Mouse (Mus musculus) stomach, embryonic 14.5 days (tissue): ENCODE results near the gene Aebp1. TPM values are rescaled to one million over a fixed set of nuclear protein-coding genes. Genes with fewer than 3 reads are reported as not detected.
A peak's percentile ranks its signal among the peaks of the same experiment; 100 is the strongest.

ENCODE experiments used
- ATAC-seq: fragments of 200-750 bp; cut with Nextera tagmentation; 2 replicates; pipeline ENCODE4 v1.8.0; 2017; ENCODE audit warnings: low read depth, moderate TSS enrichment; ENCODE audit not compliant: insufficient number of reproducible peaks, insufficient read depth, low FRiP score
- H3K27ac ChIP-seq: fragments of 300-500 bp; sonication (generic); 2 replicates; pipeline ENCODE4 v1.5.1; 2014; ENCODE audit warnings: mild to moderate bottlenecking, low read length, moderate library complexity, mixed read lengths
- H3K27me3 ChIP-seq: fragments of 300-500 bp; sonication (generic); 2 replicates; pipeline ENCODE4 v1.6.1; 2014; ENCODE audit warnings: low read length, control low read depth, mixed read lengths; ENCODE audit not compliant: control insufficient read depth, insufficient read depth
- H3K36me3 ChIP-seq: fragments of 300-500 bp; sonication (generic); 2 replicates; pipeline ENCODE4 v1.6.1; 2014; ENCODE audit warnings: mild to moderate bottlenecking, control low read depth, low read length, moderate library complexity, mixed read lengths; ENCODE audit not compliant: control insufficient read depth, insufficient read depth
- H3K4me1 ChIP-seq: fragments of 300-500 bp; sonication (generic); 2 replicates; pipeline ENCODE4 v1.6.1; 2014; ENCODE audit warnings: low read length, control low read depth, mixed read lengths; ENCODE audit not compliant: control insufficient read depth, insufficient read depth
- H3K4me2 ChIP-seq: fragments of 300-500 bp; sonication (generic); replicated peaks from 2 replicates; pipeline ENCODE4 v1.6.1; 2014; ENCODE audit warnings: low read depth, low read length, control low read depth
- H3K4me3 ChIP-seq: fragments of 300-500 bp; sonication (generic); 2 replicates; pipeline ENCODE4 v1.5.1; 2014; ENCODE audit warnings: low read depth, low read length, control low read depth
- H3K9ac ChIP-seq: fragments of 300-500 bp; sonication (generic); replicated peaks from 2 replicates; pipeline ENCODE4 v1.6.1; 2014; ENCODE audit warnings: low read depth, mild to moderate bottlenecking, control low read depth, low read length, moderate library complexity, mixed read lengths
- H3K9me3 ChIP-seq: fragments of 300-500 bp; sonication (generic); 2 replicates; pipeline ENCODE4 v1.6.1; 2016; ENCODE audit warnings: low read depth, low read length, control low read depth; ENCODE audit not compliant: control insufficient read depth
- WGBS: fragments of 180-500 bp; shearing (Covaris S2); extraction: QIAGEN DNeasy Blood & Tissue Kit; methylation state at CpG from one replicate; pipeline ENCODE4 v1.1.7; 2014; 5-methylcytosine and 5-hydroxymethylcytosine counted together
- polyA plus RNA-seq: library from polyadenylated mRNA; unstranded; fragments of >200 nt; fragmentation: Nextera tagmentation; extraction: Ambion mirVana; gene quantifications from 2 replicates; pipeline ENCODE4 v1.2.1, GENCODE M21; 2014

Aebp1 gene
- polyA plus RNA-seq, 1 experiment from 2014 or later = 30.3 TPM

DNA sequence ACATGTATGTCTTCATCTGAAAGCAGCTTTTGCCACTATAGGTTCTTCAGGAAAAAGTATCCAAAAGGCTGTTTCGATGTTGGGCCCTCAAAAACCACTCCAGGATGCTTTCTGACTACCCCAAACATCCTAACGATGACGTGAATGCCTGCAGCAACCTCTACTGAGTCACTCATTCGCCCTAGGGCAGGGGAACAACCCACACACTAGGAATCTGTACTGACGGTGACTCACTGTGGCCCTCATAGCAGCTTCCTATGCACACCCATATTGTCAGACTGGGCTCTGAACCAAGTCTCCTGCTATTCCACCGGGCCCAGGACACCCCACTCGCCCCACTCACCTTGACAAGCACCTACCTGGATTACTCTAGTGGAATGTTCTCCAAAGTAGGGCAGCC lies 26.7 kb upstream of the Aebp1 start:
- no peaks in the 10 kb centered on the region for H3K27me3 ChIP-seq
- no peak overlapping the region for H3K27ac ChIP-seq
- no peaks in the 10 kb centered on the region for H3K9me3 ChIP-seq
- no peak overlapping the region for H3K4me2 ChIP-seq
- no peak overlapping the region for H3K9ac ChIP-seq
- H3K4me1 ChIP-seq = no peaks in the 10 kb centered on the region
- H3K36me3 ChIP-seq = peaks cover 17% of the 10 kb centered on the region
- no peak for ATAC-seq
- 89% methylated on average over 7 of the region's 7 CpGs for WGBS
- no peak overlapping the region for H3K4me3 ChIP-seq

DNA sequence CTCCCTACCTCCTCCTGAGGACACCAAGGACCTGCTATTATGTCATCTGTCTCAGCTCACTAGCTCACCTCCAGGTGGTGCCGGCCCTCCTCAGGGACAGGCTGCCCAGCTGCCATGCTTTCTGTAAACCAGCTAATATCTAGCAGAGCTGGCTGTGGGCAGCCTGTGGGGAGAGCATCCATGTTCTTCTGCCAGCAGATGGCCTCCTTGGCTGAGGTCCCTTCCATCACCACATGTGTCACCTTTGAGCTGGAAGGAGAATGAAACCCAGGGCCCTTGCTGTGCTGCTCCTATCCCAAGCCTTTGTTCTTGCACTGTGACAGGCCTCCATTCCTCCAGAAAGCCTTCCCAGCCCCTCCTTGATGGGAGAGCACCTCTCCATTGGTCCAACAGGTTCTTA lies 25.6 kb upstream of the Aebp1 start:
- H3K36me3 ChIP-seq = peaks cover 13% of the 10 kb centered on the region

DNA sequence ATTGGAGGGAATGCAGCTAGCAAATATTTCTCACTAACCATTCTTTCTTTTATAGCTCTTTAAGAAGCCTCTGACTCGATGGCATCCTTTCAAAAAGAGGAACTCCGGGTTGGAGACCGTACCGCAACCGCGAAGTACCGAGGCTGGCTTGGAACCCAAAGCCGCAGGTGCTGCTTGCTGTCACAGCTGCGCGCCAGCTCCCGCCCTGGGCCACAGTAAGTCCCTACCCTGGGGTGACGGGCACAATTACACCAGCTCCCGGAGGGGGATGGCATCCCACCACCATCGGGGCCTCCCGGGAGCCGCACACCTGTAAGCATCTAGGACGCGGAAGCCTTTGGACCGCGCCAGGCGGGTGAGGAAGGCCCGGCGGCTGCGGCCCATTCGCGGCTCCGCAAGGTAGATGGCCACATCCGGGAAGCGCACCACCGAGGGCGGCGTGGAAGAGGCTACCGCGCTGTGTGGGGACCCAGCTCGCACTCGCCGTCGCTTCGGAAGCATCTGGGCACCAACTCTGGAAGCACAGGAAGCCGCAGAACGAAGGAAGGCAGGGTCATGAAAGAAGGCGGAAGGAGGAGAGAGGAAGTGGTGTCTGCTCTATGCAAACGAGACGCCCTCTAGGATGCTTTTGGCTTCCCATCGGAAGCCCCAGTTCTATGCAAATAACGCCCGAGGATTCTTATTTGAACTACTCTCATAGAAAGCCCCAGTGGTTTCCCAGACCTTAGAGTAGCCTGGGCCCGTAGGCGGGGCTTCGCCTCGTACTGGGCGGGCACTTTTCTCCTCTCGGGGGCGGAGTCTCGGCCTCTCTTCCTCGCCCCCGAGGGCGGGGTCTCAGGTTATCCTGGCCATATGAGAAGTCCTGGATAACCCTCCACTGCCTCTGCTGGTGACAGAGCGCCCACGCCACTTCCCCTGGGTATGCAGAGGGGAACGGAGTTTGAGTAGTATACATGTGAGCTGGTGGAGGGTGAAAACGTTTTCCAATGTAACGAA lies 24.2 kb upstream of the Aebp1 start, which contains the start of gene Polm:
Gene Polm (minus strand): TSS at position 766 of the 996 bp plus-strand sequence.
- no peaks in the 10 kb centered on the region for H3K27me3 ChIP-seq
- peak within 1 kb of the TSS; percentile 71 for H3K4me3 ChIP-seq
- H3K36me3 ChIP-seq = peaks cover 8% of the 10 kb centered on the region
- no peaks in the 10 kb centered on the region for H3K4me1 ChIP-seq
- peak within 1 kb of the TSS; percentile 67 for H3K9ac ChIP-seq
- under 1% methylated on average over 63 of the region's 63 CpGs for WGBS
- ATAC-seq = peak; percentile 96
- peak within 1 kb of the TSS; percentile 71 for H3K27ac ChIP-seq
- H3K4me2 ChIP-seq = peak within 1 kb of the TSS; percentile 87
- no peaks in the 10 kb centered on the region for H3K9me3 ChIP-seq

More for the DNA sequence above, 25.6 kb upstream of the Aebp1 start:
- no peaks in the 10 kb centered on the region for H3K9me3 ChIP-seq
- H3K4me1 ChIP-seq = no peaks in the 10 kb centered on the region
- ATAC-seq = no peak
- WGBS = 55% methylated on average over 1 of the region's 1 CpGs
- H3K27me3 ChIP-seq = no peaks in the 10 kb centered on the region
- no peak overlapping the region for H3K9ac ChIP-seq
- H3K4me2 ChIP-seq = no peak overlapping the region
- no peak overlapping the region for H3K27ac ChIP-seq
- no peak overlapping the region for H3K4me3 ChIP-seq

DNA sequence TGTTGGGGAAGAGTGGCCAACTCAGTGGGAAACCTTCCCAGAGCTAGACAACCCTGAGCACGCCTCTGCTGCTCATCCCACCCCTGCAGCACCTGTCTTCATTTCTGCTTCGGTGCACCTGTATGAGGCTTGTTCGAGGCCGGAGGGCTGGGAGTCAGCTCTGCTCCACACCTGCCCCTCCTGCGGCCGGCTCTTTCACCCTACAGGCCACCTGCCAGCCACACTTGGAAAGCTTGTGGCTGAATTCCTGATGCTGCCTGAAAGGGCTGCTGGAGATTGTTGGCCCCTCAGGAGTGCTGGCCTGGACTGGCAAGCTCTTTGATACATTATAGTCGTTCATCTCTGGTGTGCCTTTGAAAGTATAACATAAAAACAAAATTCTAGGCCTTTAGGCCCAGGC lies 21.4 kb upstream of the Aebp1 start:
- Histone ChIP-seq H3K27me3 (no peaks in the 10 kb centered on the region), H3K4me3 (no peak overlapping the region), H3K27ac (no peak overlapping the region), H3K4me1 (no peaks in the 10 kb centered on the region), H3K9me3 (no peaks in the 10 kb centered on the region), H3K4me2 (no peak overlapping the region), H3K9ac (no peak overlapping the region), H3K36me3 (no peaks in the 10 kb centered on the region)
- WGBS = 78% methylated on average over 7 of the region's 7 CpGs
- no peak for ATAC-seq

DNA sequence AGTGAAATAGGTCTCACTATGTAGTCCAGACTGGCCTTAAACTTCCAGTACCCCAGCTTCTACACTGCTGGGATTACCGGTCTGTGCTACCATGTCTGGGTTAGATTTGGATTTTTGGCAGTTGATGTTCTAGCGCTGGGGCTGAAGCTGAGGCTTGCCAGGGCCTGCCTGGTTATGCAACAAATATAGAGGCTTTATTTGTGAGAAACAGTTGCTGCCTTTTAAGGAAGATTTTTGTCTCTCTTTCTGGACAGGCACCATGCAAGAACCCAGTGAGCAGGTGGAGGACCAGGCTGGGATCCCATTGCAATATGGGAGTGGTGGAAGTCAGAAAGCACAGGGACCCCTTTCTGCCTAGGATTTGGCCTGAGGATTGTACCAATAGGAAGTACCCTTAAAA lies 20.0 kb upstream of the Aebp1 start:
- no peaks in the 10 kb centered on the region for H3K36me3 ChIP-seq
- no peak overlapping the region for H3K4me2 ChIP-seq
- H3K27ac ChIP-seq = no peak overlapping the region
- H3K9me3 ChIP-seq = no peaks in the 10 kb centered on the region
- no peaks in the 10 kb centered on the region for H3K27me3 ChIP-seq
- H3K9ac ChIP-seq = no peak overlapping the region
- ATAC-seq = no peak
- 97% methylated on average over 2 of the region's 2 CpGs for WGBS
- no peaks in the 10 kb centered on the region for H3K4me1 ChIP-seq
- no peak overlapping the region for H3K4me3 ChIP-seq

DNA sequence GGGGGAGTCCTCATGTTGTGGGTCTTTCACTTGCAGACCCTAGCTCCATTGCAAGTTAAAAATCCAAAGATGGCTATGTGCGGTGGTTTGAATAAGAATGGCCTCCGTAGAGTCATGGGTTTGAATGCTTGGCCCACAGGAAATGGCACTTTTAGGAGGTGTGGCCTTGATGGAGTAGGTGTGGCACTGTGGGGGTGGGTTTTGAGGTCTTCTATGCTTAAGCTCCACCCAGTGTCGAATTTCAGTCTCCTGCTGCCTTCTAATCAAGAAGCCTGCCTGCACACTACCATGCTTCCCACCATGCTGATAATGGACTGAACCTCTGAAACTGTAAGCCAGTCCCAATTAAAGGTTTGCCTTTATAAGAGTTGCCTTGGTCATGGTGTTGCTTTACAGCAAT lies 18.6 kb upstream of the Aebp1 start:
- no peak overlapping the region for H3K4me2 ChIP-seq
- H3K27me3 ChIP-seq = no peaks in the 10 kb centered on the region
- H3K9me3 ChIP-seq = no peaks in the 10 kb centered on the region
- H3K4me1 ChIP-seq = no peaks in the 10 kb centered on the region
- H3K27ac ChIP-seq = no peak overlapping the region
- H3K9ac ChIP-seq = no peak overlapping the region
- no peaks in the 10 kb centered on the region for H3K36me3 ChIP-seq
- WGBS = 80% methylated on average over 3 of the region's 3 CpGs
- no peak overlapping the region for H3K4me3 ChIP-seq
- no peak for ATAC-seq

DNA sequence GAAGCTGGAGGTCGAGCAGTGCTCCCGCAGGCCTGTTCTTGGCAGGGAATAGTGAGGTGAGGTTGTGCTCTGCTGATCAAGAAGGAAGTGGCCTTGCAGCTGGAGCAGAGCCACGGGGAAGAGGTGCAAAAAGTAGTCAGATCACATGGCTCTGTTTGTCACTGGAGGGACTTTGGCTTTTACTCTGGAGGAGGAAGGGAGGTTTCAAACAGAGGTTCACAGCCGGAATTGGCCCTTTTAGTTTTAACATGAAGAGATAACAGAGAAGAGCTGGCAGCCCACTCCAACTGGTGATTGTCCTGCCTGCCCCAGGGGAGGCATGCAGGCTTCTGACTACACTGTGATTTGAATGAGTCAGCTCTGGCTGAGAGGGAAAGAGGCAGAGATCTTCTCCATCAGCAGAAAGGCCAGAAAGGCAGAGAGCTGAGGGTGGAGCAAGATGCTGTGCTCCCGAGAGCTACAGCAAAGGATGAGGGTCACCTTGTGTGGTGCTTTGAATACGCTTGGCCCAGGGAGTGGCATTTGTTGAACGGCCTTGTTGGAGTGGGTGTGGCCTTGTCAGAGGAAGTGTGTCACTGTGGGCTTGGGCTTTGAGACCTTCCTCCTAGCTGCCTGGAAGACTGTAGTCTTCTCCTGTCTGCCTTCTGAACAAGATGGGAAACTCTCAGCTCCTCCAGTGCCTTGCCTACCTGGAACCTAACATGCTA lies 15.0 kb upstream of the Aebp1 start:
- ATAC-seq = no peak
- no peak overlapping the region for H3K4me3 ChIP-seq
- H3K9me3 ChIP-seq = no peaks in the 10 kb centered on the region
- H3K27me3 ChIP-seq = no peaks in the 10 kb centered on the region
- no peak overlapping the region for H3K4me2 ChIP-seq
- H3K27ac ChIP-seq = no peak overlapping the region
- no peak overlapping the region for H3K9ac ChIP-seq
- 62% methylated on average over 7 of the region's 7 CpGs for WGBS
- no peaks in the 10 kb centered on the region for H3K4me1 ChIP-seq
- no peaks in the 10 kb centered on the region for H3K36me3 ChIP-seq

DNA sequence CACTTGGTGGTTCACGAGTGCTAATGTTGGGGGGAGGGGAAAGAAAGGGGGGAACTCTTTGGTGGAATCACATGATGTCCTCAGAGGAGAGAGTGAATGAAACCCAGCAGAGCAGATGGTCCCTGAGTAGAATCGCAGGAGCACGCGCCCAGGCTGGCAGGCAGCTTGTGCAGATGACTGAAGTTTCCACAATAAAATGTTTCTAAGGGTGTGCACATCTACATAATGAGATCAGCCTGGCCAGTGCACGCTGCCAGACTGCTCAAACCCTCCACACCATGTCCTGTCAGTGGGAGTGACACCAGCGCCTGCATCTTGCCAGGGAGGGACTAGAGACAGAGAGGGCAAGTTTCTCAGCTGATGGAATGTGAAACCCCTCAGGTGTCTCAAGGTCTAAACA lies 13.0 kb upstream of the Aebp1 start:
- 65% methylated on average over 6 of the region's 6 CpGs for WGBS
- H3K4me2 ChIP-seq = no peak overlapping the region
- H3K9me3 ChIP-seq = no peaks in the 10 kb centered on the region
- H3K36me3 ChIP-seq = no peaks in the 10 kb centered on the region
- no peaks in the 10 kb centered on the region for H3K27me3 ChIP-seq
- no peak overlapping the region for H3K4me3 ChIP-seq
- no peak for ATAC-seq
- H3K9ac ChIP-seq = no peak overlapping the region
- H3K4me1 ChIP-seq = no peaks in the 10 kb centered on the region
- H3K27ac ChIP-seq = no peak overlapping the region
